Mouse (Mus musculus) right cerebral cortex, postnatal 14 days (tissue): ENCODE data around the gene Trio.

Experiments used
- DNase-seq: peaks from one replicate; pipeline ENCODE4 v3.0.0; 2022

Gene Trio

GRCm38 (mm10) chr15:27697632-27698031, 328.0 kb downstream of the Trio start:
- DNase-seq: no peak

GRCm38 (mm10) chr15:27693235-27693634, 332.4 kb downstream of the Trio start:
- no peak for DNase-seq

DNA sequence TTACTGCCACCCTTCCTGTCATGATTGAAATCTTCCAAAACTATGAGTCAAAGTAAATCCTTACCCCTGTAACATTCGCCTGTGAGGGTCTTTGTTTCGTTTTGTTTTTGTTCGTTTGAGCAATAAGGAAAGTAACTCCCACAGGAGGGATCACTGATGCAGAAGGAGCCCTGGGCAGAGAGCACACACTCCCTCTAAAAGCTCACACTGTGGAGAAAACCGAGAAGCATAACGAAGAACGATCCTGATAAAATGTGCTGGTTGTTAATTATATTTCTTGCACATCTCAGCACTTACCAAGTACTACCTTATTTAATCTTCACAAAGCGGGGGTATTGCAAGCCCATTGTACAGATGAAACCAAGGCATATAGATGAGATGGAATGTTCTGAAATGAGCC, 333.5 kb downstream of the Trio start:
- DNase-seq: no peak

DNA sequence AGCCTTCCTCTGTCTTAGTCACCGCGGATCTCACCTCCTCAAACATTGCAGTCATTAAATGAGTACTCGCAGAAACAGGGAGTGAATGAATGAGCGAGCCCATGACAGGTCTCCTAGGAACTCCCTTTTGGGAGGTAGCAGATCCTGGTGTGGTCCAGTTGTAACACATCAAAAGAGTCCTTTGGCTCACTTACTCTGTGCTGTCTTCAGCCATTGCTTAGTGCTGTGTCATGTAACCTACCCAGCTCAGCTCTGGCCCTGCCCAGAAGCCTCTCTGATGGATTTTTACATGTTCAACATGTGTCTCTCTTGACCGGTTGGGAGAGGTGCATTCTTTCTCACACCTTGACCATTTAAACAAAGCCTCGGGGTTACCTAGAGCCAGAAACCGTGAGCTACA, 334.4 kb downstream of the Trio start:
- DNase-seq: no peak

GRCm38 (mm10) chr15:27688041-27688651, 337.5 kb downstream of the Trio start:
- no peak for DNase-seq

- no peak for DNase-seq
Measured at GRCm38 (mm10) chr15:27684813-27685212, 340.8 kb downstream of the Trio start.

DNA sequence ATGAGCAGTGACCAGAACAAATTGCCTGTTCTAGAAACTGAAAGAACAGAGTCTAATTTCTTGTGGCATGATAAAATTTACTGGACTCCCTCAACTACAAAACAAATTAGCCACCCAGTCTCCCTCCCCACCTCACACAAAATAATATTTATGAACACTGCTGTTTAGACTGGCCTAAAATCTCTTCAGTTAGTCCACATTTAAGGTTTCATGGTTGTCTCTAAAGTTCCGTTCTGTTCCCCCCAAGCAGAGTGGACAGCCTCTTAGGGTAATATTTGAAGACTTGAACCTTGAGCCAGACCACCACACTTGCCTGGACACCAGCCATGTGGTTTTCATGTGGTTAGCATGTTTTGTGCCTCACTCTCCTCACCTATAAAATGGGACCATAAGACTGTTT, 342.4 kb downstream of the Trio start:
- DNase-seq: no peak

- DNase-seq: no peak
Measured at GRCm38 (mm10) chr15:27682619-27683018, 343.0 kb downstream of the Trio start.

DNA sequence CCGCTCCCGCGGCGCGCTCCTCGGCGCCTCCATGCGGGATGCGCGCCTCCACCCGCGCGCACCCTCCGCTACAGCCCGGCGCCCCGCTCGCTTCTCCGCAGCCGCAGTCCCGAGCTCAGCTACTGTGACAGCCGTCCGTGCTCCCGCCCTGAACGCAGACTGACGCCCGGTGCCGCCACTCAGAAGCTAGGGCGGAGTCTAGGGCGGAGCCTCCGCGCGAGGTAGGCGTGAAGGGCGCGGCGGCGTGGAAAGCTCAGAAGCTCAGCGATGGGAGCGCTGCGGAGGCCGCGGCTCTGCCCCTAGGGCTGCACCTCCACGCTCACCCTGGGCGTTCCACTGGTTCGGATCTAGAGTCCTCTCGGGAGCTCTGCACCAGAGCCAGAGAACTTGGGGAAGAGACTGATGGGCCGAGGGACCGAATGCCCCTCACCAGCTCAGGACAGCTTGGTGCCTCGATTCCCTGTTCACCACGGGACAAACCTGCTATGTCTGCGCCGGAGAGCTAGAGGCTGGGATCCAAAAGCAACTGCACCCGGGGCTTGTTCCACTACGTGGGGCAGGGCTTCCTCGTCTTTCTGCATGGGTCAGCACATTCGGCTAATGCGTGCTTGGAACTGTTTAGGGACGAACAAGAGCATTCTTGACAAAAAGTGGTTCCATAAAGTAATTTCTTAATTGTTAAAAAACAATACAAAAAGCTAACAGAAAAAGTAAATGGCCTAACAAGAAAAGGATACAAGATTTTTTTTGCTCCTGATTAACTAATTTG, 344.0 kb downstream of the Trio start, which contains the start of gene Otulinl:
Gene Otulinl (minus strand): TSS at position 161 of the 769 bp plus-strand sequence.
- DNase-seq: peak; percentile 96

- no peak for DNase-seq
Measured at GRCm38 (mm10) chr15:27680997-27681396, 344.7 kb downstream of the Trio start.
